Mouse (Mus musculus) inflammation-experienced regulatory T-cells, adult 6 months (primary cell): Measurements from ENCODE around the gene Tent4a. TPM values are rescaled to one million over a fixed set of nuclear protein-coding genes. Genes with fewer than 3 reads are reported as not detected.

Experiments
- ATAC-seq: one replicate; pipeline ENCODE4 v1.8.0; 2017
- polyA plus RNA-seq, 3 experiments: library from polyadenylated mRNA; unstranded; fragments of 100-300 nt; shearing (Covaris generic); gene quantifications; one replicate each; pipeline ENCODE4 v1.2.1; 2017

The Tent4a gene
- polyA plus RNA-seq, 3 experiments from 2014 or later = 3.7 to 5.8 (median 4.9) TPM

- ATAC-seq = no peak
These were observed 73.6 kb downstream of the Tent4a start for GRCm38 (mm10) chr13:69460635-69461465.

GRCm38 (mm10) chr13:69459657-69460458 lies 74.6 kb downstream of the Tent4a start:
- ATAC-seq = no peak

- ATAC-seq = no peak
These were observed 75.5 kb downstream of the Tent4a start for GRCm38 (mm10) chr13:69458891-69459290.

- ATAC-seq = no peak
These were observed 76.0 kb downstream of the Tent4a start for GRCm38 (mm10) chr13:69458461-69458860.

GRCm38 (mm10) chr13:69457105-69457504 lies 77.3 kb downstream of the Tent4a start:
- no peak for ATAC-seq

GRCm38 (mm10) chr13:69456641-69457040 lies 77.8 kb downstream of the Tent4a start:
- ATAC-seq = no peak

- ATAC-seq = no peak
These were observed 78.8 kb downstream of the Tent4a start for GRCm38 (mm10) chr13:69455476-69456175.

Other genes with a start within 250 kb of the Tent4a start
- gene Nsun2, start 871 bp downstream of the Tent4a start, polyA plus RNA-seq = 10 to 100 TPM; 17.2 to 38.5 (median 30.6) TPM
- gene Srd5a1, start 76.8 kb upstream of the Tent4a start, polyA plus RNA-seq = 1 to 10 TPM in 2 of 3 experiments, under 1 TPM in 1; 0.85 to 1.6 (median 1.2) TPM
- gene Ube2ql1, start 205.3 kb upstream of the Tent4a start, polyA plus RNA-seq = not detected